Mouse (Mus musculus) common myeloid progenitor, adult 5-6 weeks (primary cell): Measurements from ENCODE around the gene Mphosph8. TPM values are rescaled to one million over a fixed set of nuclear protein-coding genes. Genes with fewer than 3 reads are reported as not detected.

Source experiments
- total RNA-seq: library from RNA; stranded (forward); fragments of 200-1000, 187-1606 nt; gene quantifications from 2 replicates; pipeline ENCODE4 v1.2.3, GENCODE M21; 2017

Mphosph8 gene
- total RNA-seq, 1 experiment from 2014 or later = 42.8 TPM

Other genes with a start within 250 kb of the Mphosph8 start
- gene Cenpj, start 92.8 kb upstream of the Mphosph8 start, total RNA-seq = 15.1 and 27.1 TPM in 2 replicates
- 12.3 and 21.0 TPM in 2 replicates for gene Parp4, start 92.6 kb upstream of the Mphosph8 start, total RNA-seq
- gene Pspc1, start 110.1 kb downstream of the Mphosph8 start, total RNA-seq = 101 and 166 TPM in 2 replicates
- 21.6 and 23.7 TPM in 2 replicates for gene Zmym5, start 143.5 kb downstream of the Mphosph8 start, total RNA-seq
- 39.2 and 52.0 TPM in 2 replicates for gene Zmym2, start 218.4 kb downstream of the Mphosph8 start, total RNA-seq